Mouse (Mus musculus) C2C12 (cell line): ENCODE measurements around the gene Plekhg2. TPM values are rescaled to one million over a fixed set of nuclear protein-coding genes. Genes with fewer than 3 reads are reported as not detected.

Experiments
- H3K27me3 ChIP-seq: one replicate; pipeline ENCODE4 v1.6.1; 2011; ENCODE audit not compliant: control insufficient read depth, insufficient read depth, insufficient read length
- H3K36me3 ChIP-seq: one replicate; pipeline ENCODE4 v1.6.1; 2011; ENCODE audit not compliant: control insufficient read depth, insufficient read depth
- H3K4me3 ChIP-seq: one replicate; pipeline ENCODE4 v1.5.1; 2011; ENCODE audit warnings: mild to moderate bottlenecking, control low read depth; ENCODE audit not compliant: poor library complexity, insufficient read depth, severe bottlenecking
- H3K79me2 ChIP-seq: one replicate; pipeline ENCODE4 v1.6.1; 2011; ENCODE audit not compliant: control insufficient read depth, insufficient read depth
- H3K79me3 ChIP-seq: one replicate; pipeline ENCODE4 v1.6.1; 2011; ENCODE audit warnings: low read depth, control low read depth
- H3ac ChIP-seq: one replicate; pipeline ENCODE3; 2011; ENCODE audit warnings: low read depth; ENCODE audit not compliant: control insufficient read depth, insufficient read length
- CEBPB ChIP-seq: IDR thresholded peaks from one replicate; pipeline ENCODE4 v1.6.1; 2011; ENCODE audit warnings: low read depth, mild to moderate bottlenecking, control low read depth, moderate library complexity
- CTCF ChIP-seq: IDR thresholded peaks from one replicate; pipeline ENCODE4 v1.5.1; 2011; ENCODE audit not compliant: control insufficient read depth, insufficient read depth, insufficient read length
- FOSL1 ChIP-seq: IDR thresholded peaks from one replicate; pipeline ENCODE4 v1.8.0; 2011; ENCODE audit warnings: mild to moderate bottlenecking, low read length; ENCODE audit not compliant: poor library complexity, insufficient read depth, severe bottlenecking
- MAX ChIP-seq: IDR thresholded peaks from one replicate; pipeline ENCODE4 v1.6.1; 2011; ENCODE audit warnings: mild to moderate bottlenecking, control low read depth
- MYOD1 ChIP-seq: IDR thresholded peaks from one replicate; pipeline ENCODE4 v1.6.1; 2011; ENCODE audit warnings: low read depth; ENCODE audit not compliant: control insufficient read depth, insufficient read length
- MYOG ChIP-seq: IDR thresholded peaks from one replicate; pipeline ENCODE4 v1.6.1; 2011; ENCODE audit not compliant: control insufficient read depth, insufficient read length; ENCODE audit errors: extremely low read depth
- USF1 ChIP-seq: IDR thresholded peaks from one replicate; pipeline ENCODE4 v1.6.1; 2011; ENCODE audit warnings: low read depth, mild to moderate bottlenecking, control low read depth, moderate library complexity
- long read RNA-seq, 2 experiments: library from polyadenylated mRNA; unstranded; transcript quantifications; one replicate each; pipeline ENCODE4 v2.0.0; 2019 to 2020
- polyA plus RNA-seq: library from polyadenylated mRNA; unstranded; fragments of >200 nt; fragmentation: generic; extraction: Trizol; gene quantifications from one replicate; pipeline ENCODE4 v1.2.1, GENCODE M21; 2012; ENCODE audit warnings: missing spikeins

Gene Plekhg2
- polyA plus RNA-seq: 29.0 TPM
- long read RNA-seq, experiment 1, partial matches to known transcripts: 0 of 2 reads
- long read RNA-seq, experiment 1, other reads (novel, unspliced or antisense): 2 of 2 reads
- long read RNA-seq, experiment 2, partial matches to known transcripts: 6 of 10 reads
- long read RNA-seq, experiment 2, other reads (novel, unspliced or antisense): 2 of 10 reads

GRCm38 (mm10) chr7:28372251-28373108 is at the start of gene Plekhg2:
TSS of gene Plekhg2 (minus strand) at chr7:28372599.
- no peak for TF ChIP-seq FOSL1
- TF ChIP-seq USF1: no peak
- peak; percentile 46 for TF ChIP-seq CTCF
- peak; percentile 57 for TF ChIP-seq CEBPB
- no peak for TF ChIP-seq MYOD1
- TF ChIP-seq MAX: no peak
- no peak for TF ChIP-seq MYOG
- peaks cover 8% of the 10 kb centered on the region for H3K36me3 ChIP-seq
- H3ac ChIP-seq: peak within 1 kb of the TSS; percentile 79

GRCm38 (mm10) chr7:28419416-28419815 is 47.0 kb upstream of the Plekhg2 start:
- no peaks in the 10 kb centered on the region for H3K27me3 ChIP-seq
- TF ChIP-seq MAX: no peak
- TF ChIP-seq CTCF: no peak
- TF ChIP-seq MYOG: no peak
- no peak for TF ChIP-seq CEBPB
- TF ChIP-seq MYOD1: no peak
- no peak for TF ChIP-seq USF1
- TF ChIP-seq FOSL1: no peak
- no peak overlapping the region for H3ac ChIP-seq
- H3K4me3 ChIP-seq: no peak overlapping the region
- peaks cover 3% of the 10 kb centered on the region for H3K79me3 ChIP-seq
- H3K79me2 ChIP-seq: no peaks in the 10 kb centered on the region
- H3K36me3 ChIP-seq: peaks cover 36% of the 10 kb centered on the region

More at GRCm38 (mm10) chr7:28372251-28373108, at the start of gene Plekhg2:
- peaks cover 25% of the 10 kb centered on the region for H3K79me3 ChIP-seq
- peak within 1 kb of the TSS; percentile 59 for H3K4me3 ChIP-seq
- H3K79me2 ChIP-seq: peaks cover 51% of the 10 kb centered on the region
- no peaks in the 10 kb centered on the region for H3K27me3 ChIP-seq

- Histone ChIP-seq H3K79me3 (no peaks in the 10 kb centered on the region), H3K4me3 (no peak overlapping the region), H3K36me3 (peaks cover 40% of the 10 kb centered on the region), H3ac (no peak overlapping the region), H3K79me2 (no peaks in the 10 kb centered on the region), H3K27me3 (no peaks in the 10 kb centered on the region)
- no peak for TF ChIP-seq CTCF
- no peak for TF ChIP-seq CEBPB
- no peak for TF ChIP-seq FOSL1
- TF ChIP-seq MAX: no peak
- TF ChIP-seq USF1: no peak
- TF ChIP-seq MYOD1: no peak
- no peak for TF ChIP-seq MYOG
Observed at GRCm38 (mm10) chr7:28418096-28418670, 45.8 kb upstream of the Plekhg2 start.

- H3K36me3 ChIP-seq: peaks cover 40% of the 10 kb centered on the region
Observed at GRCm38 (mm10) chr7:28417368-28417767, 45.0 kb upstream of the Plekhg2 start.

GRCm38 (mm10) chr7:28412826-28413225 is 40.4 kb upstream of the Plekhg2 start:
- no peaks in the 10 kb centered on the region for H3K27me3 ChIP-seq
- peaks cover 42% of the 10 kb centered on the region for H3K36me3 ChIP-seq
- H3K79me2 ChIP-seq: no peaks in the 10 kb centered on the region
- H3K79me3 ChIP-seq: no peaks in the 10 kb centered on the region
- no peak overlapping the region for H3ac ChIP-seq
- H3K4me3 ChIP-seq: no peak overlapping the region
- TF ChIP-seq MAX: no peak

More at GRCm38 (mm10) chr7:28417368-28417767, 45.0 kb upstream of the Plekhg2 start:
- no peaks in the 10 kb centered on the region for H3K79me3 ChIP-seq
- H3ac ChIP-seq: no peak overlapping the region
- H3K4me3 ChIP-seq: no peak overlapping the region
- H3K79me2 ChIP-seq: no peaks in the 10 kb centered on the region
- H3K27me3 ChIP-seq: no peaks in the 10 kb centered on the region
- TF ChIP-seq FOSL1: no peak
- TF ChIP-seq MAX: no peak
- TF ChIP-seq CEBPB: no peak
